ENCODE assay signal across 18 mouse cellular contexts in the genomic region with DNA sequence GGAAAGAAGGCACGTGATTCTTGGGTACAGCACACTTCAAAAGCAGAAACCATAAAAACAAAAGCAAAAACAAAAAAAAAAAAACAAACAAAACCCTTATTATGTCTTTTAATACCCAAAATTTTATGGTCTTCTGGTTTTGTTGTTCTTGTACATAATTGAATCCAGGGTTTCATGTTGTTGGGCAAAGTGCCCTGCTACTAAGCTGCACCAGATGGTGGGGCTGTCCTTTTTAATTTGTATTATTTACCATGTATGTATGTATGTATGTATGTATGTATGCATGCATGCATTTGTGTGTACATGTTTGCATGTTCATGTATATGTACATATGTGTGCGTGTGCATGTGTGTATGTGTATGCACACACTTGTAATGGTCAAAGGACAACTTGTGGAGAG.
"Had no signal": no experiment of that assay in that cellular context is flagged by ENCODE, and none has a peak within 500 bp of the region (broad histone marks: within the 10 kb centered on the region; RNA-seq: fewer than 3 reads in every experiment).

No protein-coding gene starts in this region.

- H3K9me3 ChIP-seq: midbrain, embryonic 12.5 days; neural tube, embryonic 13.5 days; neural tube, embryonic 15.5 days had no signal

- H3K9ac ChIP-seq: lung, embryonic 14.5 days; midbrain, embryonic 12.5 days; neural tube, embryonic 13.5 days; neural tube, embryonic 15.5 days had no signal

- H3K4me3 ChIP-seq: midbrain, embryonic 10.5 days; midbrain, embryonic 12.5 days; myocyte; neural tube, embryonic 13.5 days; neural tube, embryonic 15.5 days had no signal

- H3K36me3 ChIP-seq: midbrain, embryonic 10.5 days; midbrain, embryonic 12.5 days; neural tube, embryonic 13.5 days; neural tube, embryonic 15.5 days had no signal

- H3K4me1 ChIP-seq: midbrain, embryonic 10.5 days; midbrain, embryonic 12.5 days; neural tube, embryonic 13.5 days; neural tube, embryonic 15.5 days had no signal

- ATAC-seq: midbrain, embryonic 16.5 days had no signal

- H3K4me2 ChIP-seq: lung, embryonic 14.5 days; midbrain, embryonic 12.5 days; neural tube, embryonic 13.5 days; neural tube, embryonic 15.5 days had no signal

- DNase-seq: lung, embryonic 14.5 days; lung, postnatal 10 days; lung, postnatal 4 days; midbrain, embryonic 14.5 days; retina, postnatal 1 day; right cerebral cortex, adult 18-20 months; right cerebral cortex, postnatal 25 days; right cerebral cortex, postnatal 4 days; spleen, adult 18-20 months; thymus, adult 18-20 months; thymus, postnatal 14 days; thymus, postnatal 36 days had no signal

- H3K27me3 ChIP-seq: midbrain, embryonic 12.5 days; neural tube, embryonic 13.5 days; neural tube, embryonic 15.5 days had no signal

- H3K27ac ChIP-seq: midbrain, embryonic 10.5 days; midbrain, embryonic 12.5 days; neural tube, embryonic 13.5 days; neural tube, embryonic 15.5 days had no signal
